Mouse (Mus musculus): Measurements from ENCODE around the gene Hunk.
A peak's percentile ranks its signal among the peaks of the same experiment; 100 is the strongest.

Gene Hunk

GRCm38 (mm10) chr16:90394761-90395160, 8.9 kb downstream of the Hunk start:
- DNase-seq (ENCODE audit: low spot score), result no peak

- no peak for DNase-seq (ENCODE audit: low spot score)
Observed at GRCm38 (mm10) chr16:90395996-90396556, 10.3 kb downstream of the Hunk start.

GRCm38 (mm10) chr16:90396882-90397281, 11.1 kb downstream of the Hunk start:
- DNase-seq (ENCODE audit: low spot score), result no peak

GRCm38 (mm10) chr16:90400314-90400713, 14.5 kb downstream of the Hunk start:
- DNase-seq (ENCODE audit: low spot score), result no peak

- DNase-seq (ENCODE audit: low spot score), result no peak
Observed at GRCm38 (mm10) chr16:90400906-90401666, 15.3 kb downstream of the Hunk start.

GRCm38 (mm10) chr16:90402292-90402691, 16.5 kb downstream of the Hunk start:
- no peak for DNase-seq (ENCODE audit: low spot score)

GRCm38 (mm10) chr16:90405195-90405594, 19.4 kb downstream of the Hunk start:
- DNase-seq (ENCODE audit: low spot score), result no peak

GRCm38 (mm10) chr16:90405599-90405998, 19.8 kb downstream of the Hunk start:
- no peak for DNase-seq (ENCODE audit: low spot score)

GRCm38 (mm10) chr16:90407541-90408289, 21.9 kb downstream of the Hunk start:
- DNase-seq (ENCODE audit: low spot score), result no peak

GRCm38 (mm10) chr16:90412096-90413082, 26.6 kb downstream of the Hunk start:
- DNase-seq (ENCODE audit: low spot score), result no peak

- no peak for DNase-seq (ENCODE audit: low spot score)
Observed at GRCm38 (mm10) chr16:90416621-90417020, 30.8 kb downstream of the Hunk start.

- DNase-seq (ENCODE audit: low spot score), result no peak
Observed at GRCm38 (mm10) chr16:90418661-90419060, 32.8 kb downstream of the Hunk start.

GRCm38 (mm10) chr16:90421145-90421544, 35.3 kb downstream of the Hunk start:
- no peak for DNase-seq (ENCODE audit: low spot score)

GRCm38 (mm10) chr16:90421551-90421950, 35.7 kb downstream of the Hunk start:
- no peak for DNase-seq (ENCODE audit: low spot score)

- peak; percentile 16 for DNase-seq (ENCODE audit: low spot score)
Observed at GRCm38 (mm10) chr16:90422108-90422529, 36.3 kb downstream of the Hunk start.

- no peak for DNase-seq (ENCODE audit: low spot score)
Observed at GRCm38 (mm10) chr16:90423898-90424297, 38.1 kb downstream of the Hunk start.

- DNase-seq (ENCODE audit: low spot score), result no peak
Observed at GRCm38 (mm10) chr16:90424391-90424790, 38.6 kb downstream of the Hunk start.

GRCm38 (mm10) chr16:90426234-90426633, 40.4 kb downstream of the Hunk start:
- no peak for DNase-seq (ENCODE audit: low spot score)

- DNase-seq (ENCODE audit: low spot score), result no peak
Observed at GRCm38 (mm10) chr16:90427838-90428630, 42.2 kb downstream of the Hunk start.

GRCm38 (mm10) chr16:90433551-90433950, 47.7 kb downstream of the Hunk start:
- DNase-seq (ENCODE audit: low spot score), result no peak

GRCm38 (mm10) chr16:90435231-90435630, 49.4 kb downstream of the Hunk start:
- DNase-seq (ENCODE audit: low spot score), result no peak
